Mouse (Mus musculus) erythroid progenitor cell, adult 5-6 weeks (primary cell): Measurements from ENCODE around the gene Atp2a2. TPM values are rescaled to one million over a fixed set of nuclear protein-coding genes. Genes with fewer than 3 reads are reported as not detected.
A peak's percentile ranks its signal among the peaks of the same experiment; 100 is the strongest.

ENCODE experiments used
- ATAC-seq: replicated peaks from 2 replicates; pipeline ENCODE4 v1.8.0; 2016; ENCODE audit warnings: moderate number of reproducible peaks, mild to moderate bottlenecking, moderate TSS enrichment, inconsistent platforms; ENCODE audit not compliant: poor library complexity, low FRiP score, severe bottlenecking
- total RNA-seq, 2 experiments: library from RNA; stranded (forward) in 1 of 2; stranded (reverse) in 1 of 2; fragments of 150-400 nt in 1 of 2; fragments of 186-747, 209-891 nt in 1 of 2; gene quantifications; 2 replicates each; pipeline versions ENCODE4 v1.2.3 to v1.2.4; 2015 to 2017; ENCODE audit warnings: low replicate concordance in 2 of 2

Atp2a2 gene
- total RNA-seq (2015; ENCODE audit: low replicate concordance) (73.2 and 84.3 TPM in 2 replicates), total RNA-seq (2017; ENCODE audit: low replicate concordance) (106 and 160 TPM in 2 replicates)

DNA sequence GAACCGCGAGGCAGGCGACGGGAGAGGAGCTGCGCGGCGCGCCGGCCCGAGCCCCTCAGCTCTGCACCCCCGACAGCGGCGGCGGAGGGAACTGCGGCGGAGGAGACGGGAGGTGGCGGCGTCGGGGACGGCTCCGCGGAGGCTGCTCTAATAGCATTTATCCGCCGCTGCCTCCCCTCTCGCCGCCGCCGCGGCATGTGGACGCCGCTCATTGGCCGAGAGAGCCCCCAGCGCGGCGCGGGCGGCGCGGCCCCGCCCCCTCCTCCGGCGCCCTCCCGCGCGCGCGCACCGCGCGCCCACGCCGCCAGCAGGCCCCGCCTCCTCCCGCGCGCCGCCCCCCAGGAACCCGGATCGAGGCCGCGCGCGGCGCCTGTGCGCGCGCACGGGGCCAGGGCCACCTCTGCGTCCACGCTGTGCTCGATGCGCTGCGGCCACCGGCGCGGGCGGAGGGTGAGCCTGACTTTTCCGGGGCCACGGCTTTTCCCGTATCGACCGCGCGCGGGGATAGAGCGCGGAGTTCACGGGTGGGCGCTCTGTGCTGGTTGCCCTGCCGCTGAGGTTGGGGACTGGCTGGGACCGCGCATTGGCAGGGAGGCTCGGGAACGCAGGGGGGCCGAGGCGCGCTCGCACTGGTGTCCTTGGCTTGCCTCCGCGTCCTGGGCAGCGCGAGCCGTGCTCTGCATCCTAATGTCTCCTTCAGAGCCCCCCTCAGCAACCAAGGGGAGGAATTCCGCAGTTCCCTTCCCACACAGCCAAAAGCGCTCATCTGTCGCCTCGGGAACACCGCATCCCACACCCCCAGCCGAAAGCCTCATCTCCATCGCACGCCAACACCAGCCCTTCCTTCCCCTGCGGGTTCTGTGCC is at the start of gene Atp2a2:
Atp2a2 (minus strand) TSS at position 149 of the 865 bp plus-strand sequence.
- peak; percentile 97 for ATAC-seq

- ATAC-seq = no peak
Measured at GRCm38 (mm10) chr5:122550460-122550859, 48.4 kb upstream of the Atp2a2 start.

DNA sequence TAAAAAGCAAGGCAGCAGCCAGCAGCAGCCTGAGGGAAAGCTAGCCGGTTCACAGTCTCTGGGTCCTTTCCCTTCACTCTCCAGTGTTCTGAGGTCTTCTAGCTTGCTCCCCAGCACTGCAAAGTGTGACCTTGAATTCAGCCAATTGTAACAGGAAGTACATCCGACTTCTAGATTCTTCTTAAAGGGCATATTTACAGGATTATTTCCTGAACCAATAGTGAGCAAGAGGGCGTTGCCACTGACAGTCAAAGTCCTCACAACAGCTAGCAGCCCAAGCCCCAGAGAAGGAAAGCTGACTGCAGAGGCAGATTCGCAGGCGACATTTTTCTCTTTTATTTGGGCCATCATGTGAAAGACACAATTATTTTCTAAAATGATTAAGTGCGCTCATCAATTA is 46.6 kb upstream of the Atp2a2 start:
- no peak for ATAC-seq

DNA sequence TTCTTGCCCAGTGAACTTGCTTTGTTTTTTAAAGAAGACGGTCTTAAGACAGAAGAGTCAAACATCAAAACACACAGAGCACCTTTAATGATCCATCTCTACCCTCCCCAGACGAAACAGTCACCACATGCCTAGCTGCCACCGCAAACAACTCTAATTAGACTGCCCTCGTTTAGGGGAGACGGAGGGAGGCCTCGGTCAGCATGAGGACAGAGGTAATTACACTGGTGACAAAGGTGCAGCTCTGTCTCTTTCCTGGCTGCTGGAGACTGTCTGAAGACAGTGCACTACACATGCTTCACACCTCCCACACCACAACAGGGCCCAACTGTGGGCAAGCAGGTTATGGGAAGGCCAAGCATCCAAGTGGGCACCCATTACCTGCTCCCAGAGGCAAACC is 45.8 kb upstream of the Atp2a2 start:
- ATAC-seq = no peak

DNA sequence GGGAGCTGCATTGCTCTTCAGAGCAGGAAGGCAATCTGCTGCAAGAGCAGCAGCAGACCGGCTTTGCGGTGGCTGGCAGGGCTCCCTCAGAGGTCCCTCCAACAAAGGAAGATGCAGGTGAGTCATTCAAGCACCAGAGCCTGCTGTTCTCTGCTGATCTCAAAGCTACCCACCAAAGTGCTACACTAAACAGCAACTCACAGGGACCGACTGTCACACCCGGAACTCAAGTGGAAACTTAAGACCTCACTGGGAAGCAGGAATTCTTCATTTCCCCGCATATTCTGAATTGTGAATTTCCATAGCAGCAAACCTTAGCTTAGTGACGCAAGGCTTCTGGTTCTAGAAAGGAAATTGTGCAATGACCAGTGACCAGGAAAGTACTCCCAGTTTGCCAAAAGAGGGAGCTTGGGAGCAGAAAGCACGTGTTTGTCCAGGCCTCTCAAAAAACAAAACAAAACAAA is 45.3 kb upstream of the Atp2a2 start:
- no peak for ATAC-seq

GRCm38 (mm10) chr5:122543392-122543791 is 41.4 kb upstream of the Atp2a2 start:
- no peak for ATAC-seq

DNA sequence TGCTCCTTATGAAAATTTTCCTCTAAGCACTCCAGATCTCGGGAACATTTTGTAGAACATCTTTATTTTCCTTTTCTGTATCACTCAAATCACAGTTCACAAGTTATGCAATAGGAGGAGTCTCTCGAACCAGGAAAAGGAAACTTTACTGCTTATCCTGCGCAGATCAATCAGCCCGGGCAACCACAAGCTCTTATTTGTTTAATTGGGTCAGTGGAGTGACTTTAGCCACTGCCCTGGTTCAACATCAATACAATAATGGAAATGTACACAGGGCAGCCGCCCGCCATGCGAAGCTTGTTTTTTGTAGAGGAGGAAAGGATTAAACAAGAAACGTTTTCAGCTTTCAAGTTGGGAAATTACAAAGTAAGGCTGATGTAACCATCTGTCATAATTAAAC is 39.8 kb upstream of the Atp2a2 start:
- no peak for ATAC-seq

DNA sequence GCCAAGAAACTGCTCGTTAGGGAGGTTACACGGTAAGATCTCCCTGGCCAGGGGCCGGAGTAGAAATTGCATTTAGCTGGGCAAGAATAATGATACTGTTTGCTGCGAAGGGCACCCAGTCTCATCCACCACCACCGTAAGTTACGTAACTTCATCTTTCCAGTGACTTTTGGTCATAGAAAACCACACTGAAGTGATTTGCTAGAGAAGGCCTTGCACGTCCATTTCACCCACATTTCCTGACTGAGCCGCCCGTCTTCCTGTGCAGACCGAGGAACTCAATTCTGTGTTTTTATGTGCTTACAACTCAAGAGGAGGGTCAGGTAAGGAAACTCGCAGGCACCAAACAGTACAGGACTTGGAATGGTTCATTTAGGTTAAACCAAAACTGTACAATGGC is 36.1 kb upstream of the Atp2a2 start:
- ATAC-seq = no peak

GRCm38 (mm10) chr5:122537654-122538053 is 35.6 kb upstream of the Atp2a2 start:
- no peak for ATAC-seq

GRCm38 (mm10) chr5:122533884-122534283 is 31.9 kb upstream of the Atp2a2 start:
- ATAC-seq = no peak

DNA sequence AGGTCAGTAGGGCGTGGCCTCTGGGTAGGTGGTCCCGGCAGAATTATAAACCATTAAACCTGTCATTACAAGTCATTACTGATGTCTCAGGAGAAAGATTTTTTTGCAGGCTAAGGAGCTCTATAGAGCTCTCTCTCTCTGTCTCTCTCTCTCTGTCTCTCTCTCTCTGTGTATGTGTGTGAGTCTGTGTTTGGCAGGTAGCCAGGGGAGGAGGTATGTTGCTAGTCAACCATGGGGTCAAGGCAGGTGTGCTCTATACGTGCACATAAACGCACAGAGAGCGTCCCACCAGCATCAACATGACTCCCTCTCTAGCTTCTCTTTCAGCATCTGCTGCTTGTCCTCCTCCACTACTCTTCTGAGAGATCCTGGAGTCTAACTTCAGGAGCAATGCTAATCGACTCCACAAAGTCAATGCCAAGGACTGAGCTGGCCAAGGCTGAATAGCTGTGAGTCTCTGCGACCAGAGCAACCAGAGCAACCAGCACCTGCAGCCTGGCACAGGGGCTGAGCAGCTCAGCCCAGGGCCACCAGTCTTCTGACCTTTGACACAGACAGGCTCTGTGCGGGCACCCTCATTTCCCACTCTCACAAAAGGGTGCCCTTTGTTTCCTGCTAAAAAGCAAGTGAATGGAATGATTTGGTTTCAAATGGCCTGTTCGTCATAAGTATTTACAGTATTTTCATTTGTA is 28.0 kb upstream of the Atp2a2 start:
- ATAC-seq = no peak

- no peak for ATAC-seq
Measured at GRCm38 (mm10) chr5:122529316-122529715, 27.3 kb upstream of the Atp2a2 start.

DNA sequence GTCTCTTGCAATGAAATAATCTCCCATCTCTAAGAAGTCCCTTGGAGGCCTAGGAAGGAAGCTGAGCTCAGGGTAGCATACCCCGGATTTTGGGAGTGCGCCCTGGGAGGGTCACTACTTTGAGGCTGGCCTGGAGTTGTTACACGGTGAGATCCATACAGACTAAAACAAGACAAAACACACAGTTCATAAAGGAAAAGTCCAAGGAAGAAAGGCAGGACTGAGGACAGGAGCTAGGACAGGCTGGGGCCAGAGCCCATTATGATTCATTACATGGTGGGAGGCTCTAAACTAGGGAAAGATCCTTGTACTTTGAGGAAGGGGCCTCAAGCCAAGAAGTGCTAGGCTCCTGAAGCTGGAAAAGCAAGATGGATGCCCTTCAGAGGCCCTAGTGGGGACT is 26.6 kb upstream of the Atp2a2 start:
- no peak for ATAC-seq

- ATAC-seq = no peak
Measured at GRCm38 (mm10) chr5:122527761-122528160, 25.7 kb upstream of the Atp2a2 start.

- ATAC-seq = no peak
Measured at GRCm38 (mm10) chr5:122526878-122527730, 25.1 kb upstream of the Atp2a2 start.

- ATAC-seq = no peak
Measured at GRCm38 (mm10) chr5:122526405-122526804, 24.4 kb upstream of the Atp2a2 start.

DNA sequence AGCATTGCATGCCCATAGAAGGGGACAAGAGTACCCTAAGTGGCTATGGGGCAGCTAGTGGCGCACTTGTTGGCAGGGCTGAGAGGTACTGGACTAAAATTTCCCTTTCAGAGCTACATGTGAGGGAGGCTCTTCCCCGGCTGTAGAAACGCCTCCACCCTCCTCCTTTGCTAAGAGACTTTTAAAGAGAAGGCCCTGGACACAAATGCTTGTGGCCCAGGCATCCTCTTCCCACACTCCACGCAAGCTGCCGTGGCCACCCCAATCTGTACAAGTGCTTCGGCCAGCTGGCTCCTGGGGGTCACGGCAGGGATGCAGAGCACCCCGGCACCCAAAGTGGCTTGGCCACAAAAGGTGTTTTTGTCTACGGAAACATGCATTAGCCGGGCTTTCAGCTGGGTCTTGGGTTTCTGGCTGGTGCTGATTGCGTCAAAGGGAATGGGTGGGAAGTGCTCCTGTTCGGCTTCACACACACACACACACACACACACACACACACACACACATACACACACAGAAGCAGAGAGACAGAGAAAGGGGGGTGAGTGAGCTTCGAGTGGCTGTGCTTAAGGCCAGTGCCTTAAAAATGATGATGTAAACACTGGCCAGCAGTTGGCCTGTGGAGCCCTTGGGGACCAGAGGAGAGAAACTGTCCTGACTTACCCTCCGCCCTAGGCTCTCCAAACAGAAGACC is 23.4 kb upstream of the Atp2a2 start:
- no peak for ATAC-seq

DNA sequence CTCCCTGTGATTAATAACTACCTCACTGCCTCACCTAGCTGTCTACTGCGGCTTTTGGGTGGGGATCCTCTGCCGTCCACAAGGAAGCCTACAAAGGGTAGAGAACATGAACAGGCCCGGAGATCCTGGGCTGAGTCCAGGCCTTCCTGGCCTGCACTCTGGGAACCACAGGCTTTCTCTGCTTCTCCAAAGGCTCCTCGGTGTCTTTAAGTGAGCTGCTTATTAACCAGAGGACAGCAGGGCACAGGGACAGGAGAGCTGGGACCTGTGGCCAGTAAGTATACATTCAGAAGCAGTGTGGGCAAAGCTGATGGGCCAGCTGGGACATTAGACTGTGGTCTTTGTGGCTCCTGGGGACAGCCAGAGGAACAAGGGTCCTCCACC is 22.8 kb upstream of the Atp2a2 start:
- ATAC-seq = no peak

DNA sequence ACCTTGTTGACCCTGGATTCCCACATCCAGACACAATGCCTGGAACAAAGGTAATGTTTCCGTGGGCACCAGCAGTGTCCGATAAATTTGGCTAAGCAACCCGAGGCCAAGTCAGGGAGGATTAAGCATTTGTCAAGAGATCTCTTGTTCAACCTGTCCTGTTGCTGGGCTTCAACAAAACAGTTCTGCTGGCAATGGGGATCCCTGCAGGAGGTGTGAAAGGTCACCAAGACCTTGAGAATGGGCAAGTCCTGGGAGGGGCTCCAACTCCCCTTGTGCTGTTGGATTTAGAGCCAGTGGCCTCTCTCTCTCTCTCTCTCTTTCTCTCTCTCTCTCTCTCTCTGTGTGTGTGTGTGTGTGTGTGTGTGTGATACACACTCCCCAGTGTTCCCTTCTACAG is 22.2 kb upstream of the Atp2a2 start:
- no peak for ATAC-seq

GRCm38 (mm10) chr5:122521130-122521473 is 19.1 kb upstream of the Atp2a2 start:
- no peak for ATAC-seq
